Mouse (Mus musculus) lung, postnatal 0 days (tissue): ENCODE data around the gene Serhl.

Experiments
- CTCF ChIP-seq: IDR thresholded peaks from 2 replicates; pipeline ENCODE4 v1.5.1; 2016; ENCODE audit warnings: antibody characterized with exemption, mild to moderate bottlenecking
- EP300 ChIP-seq: IDR thresholded peaks from 2 replicates; pipeline ENCODE4 v1.6.1; 2016; ENCODE audit warnings: antibody characterized with exemption, mild to moderate bottlenecking, control low read depth

DNA sequence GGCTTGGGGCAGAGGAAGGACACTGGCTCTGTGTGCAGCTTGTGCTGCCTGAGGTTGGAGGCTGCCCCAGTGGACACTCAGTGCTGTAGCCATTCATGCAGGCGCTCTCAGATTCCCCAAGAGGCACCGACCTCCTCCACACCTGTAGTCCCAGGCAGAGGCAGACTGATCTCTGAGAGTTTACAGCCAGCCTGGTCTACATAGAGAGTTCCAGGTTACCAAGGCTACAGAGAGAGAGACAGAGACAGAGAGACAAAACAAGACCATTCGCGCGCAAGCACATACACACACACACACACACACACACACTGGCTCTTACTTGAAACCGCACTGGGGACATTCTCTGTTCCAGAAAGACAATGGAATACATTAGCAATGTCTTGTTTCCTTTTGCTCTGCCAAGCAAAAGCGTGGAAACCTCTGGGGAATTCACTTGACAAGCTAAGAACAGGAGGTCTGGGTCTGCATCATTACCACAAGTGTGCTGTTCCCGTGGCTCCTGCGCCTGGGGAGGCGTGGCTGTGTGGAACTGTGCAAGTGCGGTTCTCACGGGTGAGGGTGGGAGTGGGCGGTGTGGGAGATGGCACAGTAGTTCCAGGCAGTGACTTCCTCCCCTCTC lies 5.2 kb upstream of the Serhl start:
- TF ChIP-seq CTCF (no peak), EP300 (no peak)
